Mouse (Mus musculus): Measurements from ENCODE around the gene Cage1. TPM values are rescaled to one million over a fixed set of nuclear protein-coding genes. Genes with fewer than 3 reads are reported as not detected.

The Cage1 gene
- total RNA-seq (2017) = 2.5 and 3.7 TPM in 2 replicates

DNA sequence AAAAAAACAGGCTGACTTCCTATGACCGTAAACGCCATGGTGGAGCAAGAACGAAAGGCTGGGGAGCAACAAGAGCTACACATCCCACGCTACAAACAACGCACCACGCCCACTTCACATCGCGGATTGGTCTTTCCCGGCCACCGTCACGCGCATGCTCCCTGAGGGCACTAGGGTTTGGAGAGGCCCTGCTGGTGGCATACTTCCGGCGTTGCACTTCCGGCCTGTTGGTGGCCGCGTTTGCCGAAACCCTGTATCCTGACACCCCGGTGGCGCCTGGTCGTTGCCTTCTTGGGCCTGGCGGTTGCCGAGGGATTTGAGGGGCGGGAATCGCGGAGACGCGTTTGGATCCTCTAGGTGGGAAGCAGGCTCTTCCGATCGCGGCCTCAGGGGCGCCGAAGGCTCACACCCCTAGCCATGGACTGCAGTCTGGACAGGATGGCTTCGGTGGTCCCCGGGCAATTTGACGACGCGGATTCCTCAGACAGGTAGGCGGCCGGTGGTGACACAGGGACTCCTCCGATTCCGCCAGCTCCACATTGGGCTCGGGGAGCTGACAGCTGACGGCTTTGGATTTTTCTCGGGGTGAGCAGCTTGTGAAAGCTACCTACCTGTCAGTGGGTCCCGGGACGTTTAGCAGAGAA, at the start of gene Cage1:
Gene Cage1, minus strand, starts transcription at position 26 of the 644 bp plus-strand sequence.
- ATAC-seq (replicated peaks; ENCODE audit: low read depth, poor library complexity, severe bottlenecking) = peak; percentile 96

DNA sequence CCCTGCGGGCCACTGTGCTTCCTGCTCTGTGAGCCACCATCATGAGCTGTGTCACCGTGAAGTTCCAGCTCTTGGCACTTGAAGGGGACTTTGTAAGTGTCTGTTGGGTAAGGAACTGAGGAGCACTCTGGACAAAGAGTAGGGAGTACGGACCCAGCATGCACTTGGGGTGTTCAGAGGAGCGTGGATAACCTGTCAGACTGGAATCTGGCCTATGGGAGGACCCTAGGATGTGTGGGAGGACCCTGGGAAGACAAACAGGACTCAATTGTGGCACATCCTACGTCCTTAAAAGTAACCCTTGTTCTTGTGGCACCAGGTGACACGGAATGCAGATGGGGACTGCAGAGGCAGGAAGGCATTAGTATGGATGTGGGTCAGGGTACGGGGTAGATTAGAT, 44.3 kb upstream of the Cage1 start:
- ATAC-seq (replicated peaks; ENCODE audit: low read depth, poor library complexity, severe bottlenecking) = no peak

DNA sequence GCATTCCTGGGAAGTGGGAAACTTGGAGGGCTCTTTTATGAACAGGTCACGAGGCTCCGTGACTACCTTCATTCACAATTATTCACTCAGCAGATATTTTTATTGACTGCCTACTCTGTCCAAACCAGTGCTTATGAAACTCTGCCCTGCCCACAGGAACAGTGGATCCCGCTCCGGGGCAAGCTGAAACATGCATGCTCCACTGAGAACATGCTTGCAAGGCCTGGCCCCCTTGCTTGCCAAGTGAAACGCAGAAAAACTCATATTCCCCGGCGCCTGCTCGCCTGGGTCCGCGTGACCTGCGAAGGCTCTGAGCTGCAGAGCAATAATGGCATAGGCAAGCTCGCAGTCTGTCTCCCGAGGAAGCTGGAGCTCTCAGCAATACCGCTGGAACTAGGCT, 43.9 kb upstream of the Cage1 start:
- no peak for ATAC-seq (replicated peaks; ENCODE audit: low read depth, poor library complexity, severe bottlenecking)

DNA sequence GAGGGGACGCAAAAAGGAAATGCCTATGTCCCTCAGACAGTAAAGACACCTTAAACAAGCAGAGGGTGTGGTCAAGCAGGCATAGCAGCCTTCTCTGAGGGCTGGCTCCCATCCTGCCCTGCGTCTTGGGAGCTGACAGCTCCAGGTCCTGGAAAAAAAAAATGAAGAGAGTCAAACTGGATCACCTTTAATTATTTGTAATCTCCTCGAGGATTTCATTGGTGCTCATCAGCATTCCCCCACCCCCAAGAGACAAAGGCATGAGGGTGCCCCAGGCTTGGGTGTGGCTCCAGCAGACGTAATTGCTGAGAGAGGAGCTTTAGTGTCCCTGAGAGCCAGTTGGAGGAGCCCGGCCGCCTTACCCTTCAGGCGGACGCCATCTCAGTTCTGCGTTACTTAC, 43.1 kb upstream of the Cage1 start:
- ATAC-seq (replicated peaks; ENCODE audit: low read depth, poor library complexity, severe bottlenecking) = no peak

DNA sequence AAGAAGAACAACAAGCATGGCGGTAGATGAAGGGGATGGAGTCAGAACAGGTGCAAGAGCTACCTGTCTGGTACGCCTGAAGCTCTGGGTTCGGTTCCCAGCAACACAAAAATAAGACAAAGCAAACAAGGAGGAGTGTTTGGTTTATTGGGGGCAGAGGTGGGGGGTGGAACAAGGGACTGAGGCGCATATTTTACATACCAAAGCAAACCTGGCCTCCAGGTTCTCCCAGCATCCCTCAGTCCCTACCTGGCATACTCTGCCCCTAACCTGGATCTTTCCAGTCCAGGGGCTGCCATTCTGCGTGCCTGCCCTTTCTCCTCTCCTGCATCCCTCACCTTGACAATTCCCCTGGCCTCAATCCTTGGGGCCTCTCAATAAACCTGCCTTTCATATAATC, 42.5 kb upstream of the Cage1 start:
- ATAC-seq (replicated peaks; ENCODE audit: low read depth, poor library complexity, severe bottlenecking) = no peak

DNA sequence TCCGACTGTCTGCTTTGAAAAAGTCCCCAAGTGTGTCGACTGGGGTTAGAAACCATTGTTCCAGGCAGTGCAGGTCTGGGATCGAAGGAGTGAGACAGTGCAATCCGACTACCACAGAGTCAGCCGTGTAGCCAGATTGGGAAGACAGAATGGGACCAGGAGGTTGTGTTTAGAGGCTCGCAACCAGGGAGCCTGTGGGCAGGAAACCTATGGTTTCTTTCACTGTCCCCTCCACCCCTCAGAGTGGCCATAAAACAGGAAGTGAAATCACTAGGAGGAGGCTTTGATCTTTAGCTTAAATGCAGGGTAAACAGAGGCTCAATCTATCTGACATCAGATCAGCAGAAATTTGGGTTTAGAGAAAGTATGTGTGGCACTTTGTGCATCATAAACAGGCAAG, 42.0 kb upstream of the Cage1 start:
- ATAC-seq (replicated peaks; ENCODE audit: low read depth, poor library complexity, severe bottlenecking) = peak; percentile 64

- ATAC-seq (replicated peaks; ENCODE audit: low read depth, poor library complexity, severe bottlenecking) = peak; percentile 60
Observed at GRCm38 (mm10) chr13:38077113-38077512, 40.2 kb upstream of the Cage1 start.

DNA sequence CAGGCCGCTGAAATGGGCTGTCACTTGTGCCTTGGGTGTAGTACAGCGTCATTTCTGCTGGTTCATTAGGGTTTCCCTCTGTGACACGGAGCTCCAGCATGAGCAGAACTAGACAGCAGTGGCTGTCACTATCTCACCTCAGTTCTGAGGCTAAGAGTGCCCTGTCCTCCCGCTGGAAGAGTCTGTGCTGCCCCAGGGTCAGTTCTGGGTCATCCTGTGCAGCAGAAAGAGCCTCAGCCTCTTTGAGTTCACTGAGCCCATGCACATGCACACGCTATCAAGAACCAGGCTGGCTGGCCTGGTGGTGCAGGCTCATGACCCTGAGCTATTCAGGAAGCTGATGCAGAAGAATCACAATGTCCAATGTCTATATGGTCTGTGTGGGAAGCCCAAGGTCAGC, 37.5 kb upstream of the Cage1 start:
- peak; percentile 34 for ATAC-seq (replicated peaks; ENCODE audit: low read depth, poor library complexity, severe bottlenecking)

- peak; percentile 55 for ATAC-seq (replicated peaks; ENCODE audit: low read depth, poor library complexity, severe bottlenecking)
Observed at GRCm38 (mm10) chr13:38073374-38074307, 36.8 kb upstream of the Cage1 start.

DNA sequence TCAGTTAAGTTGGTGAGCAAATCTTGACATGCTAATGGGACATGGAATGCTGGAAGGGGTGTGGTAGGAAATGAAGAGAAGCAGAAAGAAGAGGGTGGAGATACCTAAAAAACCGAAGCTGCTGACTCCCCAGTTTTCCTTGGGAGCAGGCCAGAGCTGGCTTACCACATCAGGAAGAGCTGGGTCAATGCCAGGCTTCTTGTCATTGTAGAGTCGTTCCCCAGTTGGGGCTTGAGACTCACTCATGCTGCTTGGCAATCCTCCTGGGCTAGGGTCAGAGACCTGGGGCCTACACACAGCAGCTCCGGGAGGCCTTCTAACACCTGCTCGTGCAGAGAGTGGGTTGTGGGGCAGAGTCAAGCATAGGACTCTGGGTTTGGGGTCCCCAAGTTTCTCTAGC, 34.1 kb upstream of the Cage1 start:
- ATAC-seq (replicated peaks; ENCODE audit: low read depth, poor library complexity, severe bottlenecking) = no peak

GRCm38 (mm10) chr13:38064854-38065663, 28.2 kb upstream of the Cage1 start:
- peak; percentile 74 for ATAC-seq (replicated peaks; ENCODE audit: low read depth, poor library complexity, severe bottlenecking)

DNA sequence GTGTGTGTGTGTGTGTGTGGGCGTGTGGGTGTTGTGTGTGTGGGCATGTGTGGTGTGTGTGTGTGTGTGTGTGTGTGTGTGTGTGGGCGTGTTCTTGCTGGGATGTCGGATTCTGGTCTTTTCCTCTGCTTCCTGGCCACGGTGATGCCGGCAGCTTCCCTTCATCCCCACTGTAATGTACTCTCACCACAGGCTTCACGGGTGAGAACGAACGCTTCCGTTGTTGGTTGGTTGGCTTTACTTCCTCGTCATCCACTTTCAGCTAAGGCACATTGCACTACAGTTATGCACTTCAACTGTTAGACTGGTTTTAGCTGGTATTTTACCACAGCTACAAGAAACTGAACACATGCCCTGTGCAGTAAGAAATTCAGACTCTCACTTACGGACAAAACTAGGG, 25.8 kb upstream of the Cage1 start:
- ATAC-seq (replicated peaks; ENCODE audit: low read depth, poor library complexity, severe bottlenecking) = peak; percentile 72

DNA sequence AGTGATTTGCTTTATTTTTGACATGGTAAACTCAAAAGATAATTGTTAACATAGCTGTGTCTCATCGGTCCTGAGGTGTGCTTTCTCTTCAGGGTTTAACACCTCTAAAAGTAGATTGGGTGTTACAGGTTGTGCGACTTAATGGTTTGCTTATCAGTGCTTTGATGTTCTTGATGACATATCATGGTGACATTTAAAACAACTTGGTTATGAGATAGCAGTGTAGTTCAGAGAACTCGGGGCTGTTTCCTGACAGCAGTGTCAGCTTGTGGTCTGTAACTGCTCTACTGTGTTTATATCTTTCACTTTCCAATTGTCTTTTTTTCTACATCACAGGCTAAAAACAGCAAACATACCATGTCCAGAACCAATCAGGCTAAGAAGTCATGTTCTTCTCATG, 13.0 kb upstream of the Cage1 start:
- no peak for ATAC-seq (replicated peaks; ENCODE audit: low read depth, poor library complexity, severe bottlenecking)

DNA sequence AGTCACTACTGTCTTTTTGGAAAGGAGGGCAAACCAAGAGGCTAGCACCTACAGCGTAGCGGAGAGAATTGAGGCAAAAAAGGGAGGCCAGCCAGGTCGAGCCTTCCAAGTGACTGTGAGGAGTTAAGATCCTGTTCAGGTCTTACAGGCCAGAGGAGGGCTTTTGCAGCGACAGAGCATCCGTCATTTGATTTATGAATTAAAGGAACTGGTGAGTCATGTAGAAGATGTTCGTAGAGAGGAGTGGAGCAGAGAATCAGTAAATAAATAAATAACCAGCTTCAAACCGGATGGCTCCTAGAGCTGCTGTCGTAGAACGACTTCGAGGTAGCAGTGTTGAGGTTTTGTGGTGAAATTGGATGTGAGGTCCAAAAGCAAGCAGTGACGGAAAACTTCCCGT, 942 bp upstream of the Cage1 start:
- ATAC-seq (replicated peaks; ENCODE audit: low read depth, poor library complexity, severe bottlenecking) = peak; percentile 36

DNA sequence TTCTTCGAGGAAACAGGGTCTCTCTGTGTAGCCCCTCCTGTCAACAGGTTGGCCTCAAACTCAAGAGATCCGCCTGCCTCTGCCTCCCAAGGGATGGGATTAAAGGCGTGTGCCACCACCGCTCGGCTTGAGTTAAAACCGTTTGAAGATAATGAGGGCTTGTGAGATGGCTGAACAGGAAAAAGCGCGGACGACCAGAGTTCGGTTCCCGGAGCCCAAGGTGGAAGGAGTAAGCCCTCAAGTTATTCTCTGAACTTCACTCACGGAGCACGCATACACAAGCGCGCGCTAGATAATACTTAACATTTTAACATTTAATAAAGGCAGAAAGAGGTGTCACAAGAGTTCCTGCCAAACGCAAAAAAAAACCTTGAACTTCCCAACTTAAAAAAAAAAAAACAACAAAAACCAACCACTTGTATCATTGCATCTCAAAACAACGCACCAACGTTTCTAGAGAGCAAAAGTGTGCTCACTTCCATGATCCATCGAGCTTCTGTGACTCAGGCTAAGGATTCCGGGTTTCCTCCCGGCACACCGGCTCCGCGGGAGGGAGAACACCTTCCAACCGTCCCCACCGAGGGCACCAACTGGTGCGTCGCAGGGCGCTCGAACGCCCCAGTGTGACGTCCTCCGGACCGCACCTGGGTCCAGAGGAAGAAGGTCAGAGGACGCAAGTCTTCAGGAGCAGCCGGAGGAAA, 376 bp downstream of the Cage1 start, which contains the start of gene Riok1:
Gene Riok1, plus strand, starts transcription at position 653 of the 701 bp plus-strand sequence.
- peak; percentile 71 for ATAC-seq (replicated peaks; ENCODE audit: low read depth, poor library complexity, severe bottlenecking)

DNA sequence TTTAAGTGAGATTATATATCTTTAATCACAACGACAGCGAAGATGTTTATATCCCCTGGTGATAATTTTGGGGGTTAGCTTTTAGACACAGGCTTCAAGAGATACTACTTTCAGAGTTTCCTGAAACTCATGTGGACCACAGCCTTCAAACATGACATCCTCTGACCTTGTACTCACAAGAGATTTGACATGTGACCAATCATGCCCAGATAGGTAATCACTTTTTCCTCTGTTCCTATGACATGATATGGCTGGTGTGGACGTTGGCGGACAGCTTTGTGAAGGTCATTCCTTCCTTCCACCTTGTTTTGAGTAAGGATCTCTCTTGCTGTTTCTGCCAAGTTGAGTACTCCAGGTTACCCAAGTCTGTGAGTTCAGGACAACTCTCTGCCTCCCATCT, 8.5 kb downstream of the Cage1 start:
- ATAC-seq (replicated peaks; ENCODE audit: low read depth, poor library complexity, severe bottlenecking) = 0 out of 2 replicates have a peak, but pooled peaks have one; percentile 19

DNA sequence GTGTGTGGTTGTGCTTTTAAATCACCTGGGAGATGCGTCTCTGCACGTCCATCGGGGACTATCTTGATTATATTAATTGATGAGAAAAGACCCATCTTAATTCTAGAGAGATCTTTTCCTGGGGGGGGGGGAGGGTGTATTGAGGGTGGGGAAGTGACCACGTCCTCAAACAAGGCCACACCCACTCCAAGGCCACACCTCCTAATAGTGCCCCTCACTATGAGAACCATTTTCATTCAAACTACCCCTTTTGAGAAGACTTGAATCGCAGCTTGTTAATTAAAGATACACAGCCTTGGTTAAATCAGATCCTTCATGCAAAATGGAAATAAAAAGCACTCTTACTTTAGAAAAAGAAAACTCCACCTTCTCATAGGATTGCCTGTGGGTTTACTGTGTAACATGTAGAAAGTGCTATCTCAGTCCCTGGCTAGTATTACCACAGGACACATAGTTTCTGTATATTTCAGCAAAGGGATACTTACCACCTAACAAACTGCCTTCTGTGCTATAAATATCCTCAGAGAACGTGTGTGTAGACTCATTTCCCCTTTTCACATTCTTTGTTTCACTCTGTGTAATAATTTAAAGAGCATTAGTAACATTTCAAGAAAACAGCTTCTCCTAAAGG, 9.1 kb downstream of the Cage1 start:
- peak; percentile 88 for ATAC-seq (replicated peaks; ENCODE audit: low read depth, poor library complexity, severe bottlenecking)

GRCm38 (mm10) chr13:38025874-38026273, 11.0 kb downstream of the Cage1 start:
- no peak for ATAC-seq (replicated peaks; ENCODE audit: low read depth, poor library complexity, severe bottlenecking)

DNA sequence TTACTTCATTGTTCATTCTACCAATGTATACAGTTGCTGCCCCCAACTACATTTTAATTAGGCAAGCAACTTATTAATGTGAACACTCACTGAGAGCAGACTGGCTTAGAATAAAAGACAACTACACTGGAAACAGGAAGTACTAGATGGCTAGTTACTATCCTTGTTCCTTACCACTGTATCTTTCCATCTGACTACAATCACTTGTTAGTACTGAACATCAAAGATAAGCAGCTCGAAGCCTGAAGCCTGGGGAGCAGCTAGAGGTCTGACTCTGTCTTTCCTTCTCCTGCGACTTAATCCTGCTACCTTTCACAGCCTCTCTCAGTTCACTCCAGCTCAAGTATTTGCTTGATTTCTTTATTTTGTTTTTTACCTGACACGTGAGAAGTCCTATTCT, 18.1 kb downstream of the Cage1 start:
- no peak for ATAC-seq (replicated peaks; ENCODE audit: low read depth, poor library complexity, severe bottlenecking)

Measured in common myeloid progenitor, adult 5-6 weeks (primary cell).